Comparison of ENCODE assay signal across 8 mouse cellular contexts in genomic region chr3:96277800-96278624, GRCm38 (mm10). TPM values are rescaled to one million over a fixed set of nuclear protein-coding genes. Genes with fewer than 3 reads are reported as not detected.
A peak's percentile ranks its signal among the peaks of the same experiment; 100 is the strongest.
DNase-seq lines count a peak whose midpoint lies in the region; ATAC-seq and TF ChIP-seq lines count a peak whose summit lies in the region.

No protein-coding gene starts in this region.

- DNase-seq in 3134 (ENCODE audit: extremely low read depth, insufficient read length, low spot score): peak; percentile 94
- peak; percentile 88 for DNase-seq in adrenal gland, postnatal 25 days
- peak; percentile 91 for DNase-seq in embryonic facial prominence, embryonic 11.5 days (ENCODE audit: low spot score)
- DNase-seq in heart, adult 11 months: peak; percentile 99
- peak; percentile 80 for DNase-seq in kidney, adult 11 months
- DNase-seq in limb, embryonic 10.5 days (ENCODE audit: low spot score): peak; percentile 94

- H3K27ac ChIP-seq in embryonic facial prominence, embryonic 11.5 days (replicated peaks; ENCODE audit: low read depth, low read length): 0 out of 2 replicates have a peak overlapping the region, but pooled peaks have one; percentile 48
- H3K27ac ChIP-seq in limb, embryonic 10.5 days: peak overlapping the region; percentile 88
- peak overlapping the region; percentile 89 for H3K27ac ChIP-seq in midbrain, embryonic 12.5 days (replicated peaks)
- peak overlapping the region; percentile 63; the same call in 1 of the 2 replicates for H3K27ac ChIP-seq in small intestine, adult 2 months (ENCODE audit: insufficient read depth, low read depth, low read length)

- peak overlapping the region; percentile 84 for H3K4me2 ChIP-seq in embryonic facial prominence, embryonic 11.5 days (ENCODE audit: low read depth, low read length)
- H3K4me2 ChIP-seq in midbrain, embryonic 12.5 days (replicated peaks): peak overlapping the region; percentile 80

- peak; percentile 94 for ATAC-seq in embryonic facial prominence, embryonic 11.5 days (replicated peaks; ENCODE audit: insufficient number of reproducible peaks, low FRiP score, low TSS enrichment, low read depth)
- peak; percentile 97 for ATAC-seq in midbrain, embryonic 12.5 days (ENCODE audit: low FRiP score, low read depth)

- peak overlapping the region; percentile 39 for H3K4me3 ChIP-seq in embryonic facial prominence, embryonic 11.5 days (ENCODE audit: low read depth, low read length)
- peak overlapping the region; percentile 60 for H3K4me3 ChIP-seq in limb, embryonic 10.5 days
- H3K4me3 ChIP-seq in midbrain, embryonic 12.5 days: peak overlapping the region; percentile 50
- H3K4me3 ChIP-seq in small intestine, adult 2 months (ENCODE audit: low read depth, low read length): peak overlapping the region; percentile 72

- TF ChIP-seq POLR2A in small intestine, adult 2 months (IDR thresholded peaks at IDR 0.05; ENCODE audit: low read depth, low read length): no peak

- H3K27me3 ChIP-seq in embryonic facial prominence, embryonic 11.5 days (ENCODE audit: control insufficient read depth, insufficient read depth, low read length): no peaks in the 10 kb centered on the region
- peaks cover 17% of the 10 kb centered on the region for H3K27me3 ChIP-seq in limb, embryonic 10.5 days (ENCODE audit: low read depth, poor library complexity, severe bottlenecking)
- H3K27me3 ChIP-seq in midbrain, embryonic 12.5 days: peaks cover 31% of the 10 kb centered on the region
- H3K27me3 ChIP-seq in small intestine, adult 2 months (ENCODE audit: control insufficient read depth, insufficient read depth, low read length): 0 out of 2 replicates have a peak, but pooled peaks cover 2% of the 10 kb centered on the region

- peak overlapping the region; percentile 74 for H3K9ac ChIP-seq in embryonic facial prominence, embryonic 11.5 days (replicated peaks; ENCODE audit: low read length)
- peak overlapping the region; percentile 57 for H3K9ac ChIP-seq in midbrain, embryonic 12.5 days (replicated peaks)

- H3K36me3 ChIP-seq in embryonic facial prominence, embryonic 11.5 days (replicated peaks; ENCODE audit: control insufficient read depth, insufficient read depth, low read depth, low read length): no peaks in the 10 kb centered on the region
- H3K36me3 ChIP-seq in limb, embryonic 10.5 days: no peaks in the 10 kb centered on the region
- no peaks in the 10 kb centered on the region for H3K36me3 ChIP-seq in midbrain, embryonic 12.5 days
- no peaks in the 10 kb centered on the region for H3K36me3 ChIP-seq in small intestine, adult 2 months (ENCODE audit: control insufficient read depth, insufficient read depth, low read length)

- H3K4me1 ChIP-seq in embryonic facial prominence, embryonic 11.5 days (ENCODE audit: control insufficient read depth, insufficient read depth, low read length): no peaks in the 10 kb centered on the region
- H3K4me1 ChIP-seq in limb, embryonic 10.5 days: peaks cover 12% of the 10 kb centered on the region
- peaks cover 13% of the 10 kb centered on the region for H3K4me1 ChIP-seq in midbrain, embryonic 12.5 days
- H3K4me1 ChIP-seq in small intestine, adult 2 months (ENCODE audit: control insufficient read depth, insufficient read depth, insufficient read length, low read length): peaks cover 3% of the 10 kb centered on the region; the same call in 1 of the 2 replicates

- no peaks in the 10 kb centered on the region for H3K9me3 ChIP-seq in embryonic facial prominence, embryonic 11.5 days (replicated peaks; ENCODE audit: control insufficient read depth, low read length)
- H3K9me3 ChIP-seq in limb, embryonic 10.5 days (replicated peaks): no peaks in the 10 kb centered on the region
- no peaks in the 10 kb centered on the region for H3K9me3 ChIP-seq in midbrain, embryonic 12.5 days

- peak; percentile 82 for TF ChIP-seq CTCF in small intestine, adult 2 months (IDR thresholded peaks at IDR 0.05; ENCODE audit: extremely low read depth, insufficient read length, insufficient replicate concordance, low read depth, low read length)

- WGBS in embryonic facial prominence, embryonic 11.5 days: under 1% methylated on average over 49 of the region's 49 CpGs
- under 1% methylated on average over 49 of the region's 49 CpGs for whole genome bisulfite sequencing in limb, embryonic 10.5 days
- WGBS in midbrain, embryonic 12.5 days: under 1% methylated on average over 49 of the region's 49 CpGs
- 1% methylated on average over 49 of the region's 49 CpGs for WGBS in small intestine, adult 2 months

RNA-seq across cellular contexts. Expression of gene Hist2h2bb, which starts 8.5 kb away (rescaled TPM):
- total RNA-seq in adrenal gland, postnatal 25 days (2021): 138 and 170 TPM in 2 replicates
- 18.6 and 25.6 TPM in 2 replicates for polyA plus RNA-seq in embryonic facial prominence, embryonic 11.5 days (2014; fragmentation: Nextera tagmentation; extraction: Ambion mirVana)
- polyA plus RNA-seq in limb, embryonic 10.5 days (2016; fragmentation: Nextera tagmentation; extraction: Ambion mirVana): 8.2 and 10.7 TPM in 2 replicates
- polyA plus RNA-seq in midbrain, embryonic 12.5 days (2016; fragmentation: Nextera tagmentation; extraction: Ambion mirVana): 18.3 and 20.1 TPM in 2 replicates
- 8.4 and 8.7 TPM in 2 replicates for polyA plus RNA-seq in small intestine, adult 2 months (2012; rRNA removed)

RNA-seq across cellular contexts. Expression of gene Hist2h3b, which starts 9.6 kb away (rescaled TPM):
- 114 and 165 TPM in 2 replicates for total RNA-seq in adrenal gland, postnatal 25 days (2021)
- 79.1 and 90.2 TPM in 2 replicates for polyA plus RNA-seq in embryonic facial prominence, embryonic 11.5 days (2014; fragmentation: Nextera tagmentation; extraction: Ambion mirVana)
- polyA plus RNA-seq in limb, embryonic 10.5 days (2016; fragmentation: Nextera tagmentation; extraction: Ambion mirVana): 48.3 and 54.0 TPM in 2 replicates
- 76.0 and 96.2 TPM in 2 replicates for polyA plus RNA-seq in midbrain, embryonic 12.5 days (2016; fragmentation: Nextera tagmentation; extraction: Ambion mirVana)
- 77.4 and 102 TPM in 2 replicates for polyA plus RNA-seq in small intestine, adult 2 months (2012; rRNA removed)

RNA-seq across cellular contexts. Expression of gene Hist2h4, which starts 14.9 kb away (rescaled TPM):
- 30.2 and 32.3 TPM in 2 replicates for total RNA-seq in adrenal gland, postnatal 25 days (2021)
- 4.4 TPM in 2 replicates for polyA plus RNA-seq in embryonic facial prominence, embryonic 11.5 days (2014; fragmentation: Nextera tagmentation; extraction: Ambion mirVana)
- polyA plus RNA-seq in limb, embryonic 10.5 days (2016; fragmentation: Nextera tagmentation; extraction: Ambion mirVana): 7.7 and 9.4 TPM in 2 replicates
- polyA plus RNA-seq in midbrain, embryonic 12.5 days (2016; fragmentation: Nextera tagmentation; extraction: Ambion mirVana): 13.3 and 18.2 TPM in 2 replicates
- 4.2 and 6.3 TPM in 2 replicates for polyA plus RNA-seq in small intestine, adult 2 months (2012; rRNA removed)

RNA-seq across cellular contexts. Expression of gene Fcgr1, which starts 15.8 kb away (rescaled TPM):
- total RNA-seq in adrenal gland, postnatal 25 days (2021): 1.0 and 1.4 TPM in 2 replicates
- polyA plus RNA-seq in embryonic facial prominence, embryonic 11.5 days (2014; fragmentation: Nextera tagmentation; extraction: Ambion mirVana): 1.3 and 2.1 TPM in 2 replicates
- 0.60 and 0.85 TPM in 2 replicates for polyA plus RNA-seq in limb, embryonic 10.5 days (2016; fragmentation: Nextera tagmentation; extraction: Ambion mirVana)
- polyA plus RNA-seq in midbrain, embryonic 12.5 days (2016; fragmentation: Nextera tagmentation; extraction: Ambion mirVana): 1.9 and 2.4 TPM in 2 replicates
- 1.8 and 2.4 TPM in 2 replicates for polyA plus RNA-seq in small intestine, adult 2 months (2012; rRNA removed)

RNA-seq across cellular contexts. Expression of gene Hist2h3c1, which starts 31.5 kb away (rescaled TPM):
- total RNA-seq in adrenal gland, postnatal 25 days (2021): 1.9 TPM in 1 of 2 replicates, not detected in the other
- 0.50 and 1.8 TPM in 2 replicates for polyA plus RNA-seq in embryonic facial prominence, embryonic 11.5 days (2014; fragmentation: Nextera tagmentation; extraction: Ambion mirVana)
- 0.41 TPM in 1 of 2 replicates, not detected in the other for polyA plus RNA-seq in limb, embryonic 10.5 days (2016; fragmentation: Nextera tagmentation; extraction: Ambion mirVana)
- 1.4 TPM in 1 of 2 replicates, not detected in the other for polyA plus RNA-seq in midbrain, embryonic 12.5 days (2016; fragmentation: Nextera tagmentation; extraction: Ambion mirVana)
- not detected in 2 replicates for polyA plus RNA-seq in small intestine, adult 2 months (2012; rRNA removed)

Comparison
In these comparisons a context has a peak if more than half of its experiments do, and no peak if none do; other contexts are left out.
1. Peak in every context shown above with its lines: DNase-seq, ATAC-seq, H3K4me3 ChIP-seq and H3K27ac ChIP-seq.